Mouse (Mus musculus): Measurements from ENCODE around the gene Rxfp3.
"Not testable (repeated sequence)": the region's sequence is repeated elsewhere in the genome, so short reads cannot be mapped to it uniquely, and the experiment has no call there.

Gene Rxfp3

GRCm38 (mm10) chr15:11035947-11036474 lies 1.8 kb downstream of the Rxfp3 start:
- DNase-seq = peak; percentile 21 to 31

GRCm38 (mm10) chr15:11030188-11030587 lies 7.6 kb downstream of the Rxfp3 start:
- no peak for DNase-seq

- DNase-seq = no peak
Observed at GRCm38 (mm10) chr15:11026801-11027561, 10.8 kb downstream of the Rxfp3 start.

GRCm38 (mm10) chr15:11014931-11015330 lies 22.9 kb downstream of the Rxfp3 start:
- no peak for DNase-seq

GRCm38 (mm10) chr15:11010976-11011548 lies 26.7 kb downstream of the Rxfp3 start:
- DNase-seq = no peak

GRCm38 (mm10) chr15:11008756-11009155 lies 29.0 kb downstream of the Rxfp3 start:
- DNase-seq = peak; percentile 12 to 20

GRCm38 (mm10) chr15:11004646-11005045 lies 33.1 kb downstream of the Rxfp3 start:
- DNase-seq = no peak

- DNase-seq = no peak
Observed at GRCm38 (mm10) chr15:11003791-11004190, 34.0 kb downstream of the Rxfp3 start.

- DNase-seq = no peak
Observed at GRCm38 (mm10) chr15:11000421-11000820, 37.4 kb downstream of the Rxfp3 start, which contains the start of gene Slc45a2. TSS of gene Slc45a2 (plus strand) at chr15:11000721.

GRCm38 (mm10) chr15:10999832-11000231 lies 38.0 kb downstream of the Rxfp3 start:
- peak; percentile 21 to 26 for DNase-seq

- peak; percentile 18 to 22 for DNase-seq
Observed at GRCm38 (mm10) chr15:10991566-10991965, 46.2 kb downstream of the Rxfp3 start.

GRCm38 (mm10) chr15:10990411-10990810 lies 47.4 kb downstream of the Rxfp3 start:
- DNase-seq = no peak

- not testable (repeated sequence) for DNase-seq
Observed at GRCm38 (mm10) chr15:10986477-10986876, 51.3 kb downstream of the Rxfp3 start.

GRCm38 (mm10) chr15:10985756-10986155 lies 52.0 kb downstream of the Rxfp3 start:
- DNase-seq = no peak

Data from cerebellum, postnatal 10 days (tissue).